Mouse (Mus musculus): ENCODE results near the gene 0610009B22Rik. TPM values are rescaled to one million over a fixed set of nuclear protein-coding genes. Genes with fewer than 3 reads are reported as not detected.
"Not testable (repeated sequence)": the region's sequence is repeated elsewhere in the genome, so short reads cannot be mapped to it uniquely, and the experiment has no call there.

Gene 0610009B22Rik
- 44.6 and 59.5 TPM in 2 replicates for polyA plus RNA-seq (2012; rRNA removed)

DNA sequence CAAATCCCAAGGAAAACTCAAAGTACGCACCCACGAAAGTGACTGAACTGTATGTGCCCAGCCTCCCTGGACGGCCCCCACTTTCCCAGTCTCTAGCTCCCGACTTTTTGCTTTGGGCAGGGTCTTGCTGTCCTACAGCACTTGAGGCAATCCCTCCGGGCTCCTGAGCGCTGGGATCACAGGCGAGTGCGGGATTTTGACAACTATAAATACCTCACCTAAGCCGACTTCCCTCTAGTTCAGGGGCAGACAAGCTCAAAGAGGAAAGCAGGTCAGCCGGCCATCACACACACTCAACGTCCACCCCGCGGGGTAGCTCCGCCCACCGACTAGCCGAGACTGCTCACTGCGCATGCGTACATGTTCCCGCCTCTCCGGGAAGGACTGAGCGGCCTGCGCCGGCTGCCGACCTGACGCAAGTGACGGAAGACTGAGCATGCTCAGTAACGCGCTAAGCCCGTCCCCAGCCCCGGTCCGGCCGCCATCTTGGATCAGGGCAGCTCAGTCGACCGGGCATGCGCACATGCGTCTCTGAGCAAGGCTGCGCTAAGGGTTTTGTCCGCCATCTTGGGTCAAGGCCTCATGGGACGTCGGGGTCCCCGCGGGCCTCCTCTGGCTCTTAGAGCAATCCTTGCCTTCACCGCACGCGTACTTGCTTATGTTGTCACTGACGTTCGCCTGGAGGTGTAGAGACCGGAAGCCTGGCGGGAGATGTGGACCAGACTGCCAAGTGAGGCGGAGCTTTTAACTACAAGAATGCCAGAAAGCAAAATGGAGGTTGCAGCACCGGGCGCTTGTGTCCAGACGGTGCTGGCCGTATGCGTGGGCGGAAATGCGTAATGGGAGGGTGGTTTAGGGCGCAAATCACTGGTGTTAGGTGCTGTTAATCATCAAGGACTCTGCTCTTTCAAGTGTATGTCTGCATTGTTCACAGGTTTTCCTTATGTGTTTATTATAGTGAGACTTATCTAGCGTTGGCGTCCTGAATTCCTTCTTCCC, at the start of gene 0610009B22Rik:
TSS of gene 0610009B22Rik (minus strand) at position 545 of the 999 bp plus-strand sequence.
- TF ChIP-seq POLR2A (IDR thresholded peaks at IDR 0.05; ENCODE audit: borderline replicate concordance, extremely low read depth, insufficient read depth, insufficient read length, poor library complexity, severe bottlenecking) (peak; percentile 80; the same call in 1 of the 2 replicates), CTCF (IDR thresholded peaks at IDR 0.05; ENCODE audit: borderline replicate concordance, extremely low read depth, insufficient read depth, insufficient read length) (no peak)
- DNase-seq (ENCODE audit: low read depth): peak; percentile 100

DNA sequence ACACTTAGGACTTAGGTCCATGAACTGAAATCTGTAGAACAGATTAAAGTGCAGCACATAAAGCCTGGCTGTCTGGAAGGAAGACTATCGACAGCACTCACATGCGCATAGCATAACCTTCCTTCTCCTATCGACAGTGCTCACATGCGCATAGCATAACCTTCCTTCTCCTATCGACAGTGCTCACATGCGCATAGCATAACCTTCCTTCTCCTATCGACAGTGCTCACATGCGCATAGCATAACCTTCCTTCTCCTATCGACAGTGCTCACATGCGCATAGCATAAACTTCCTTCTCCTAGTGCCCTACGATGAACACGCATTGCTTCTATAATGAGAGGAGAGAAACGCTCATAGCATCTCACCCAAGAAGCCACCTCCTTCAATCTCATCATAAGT, 45.5 kb upstream of the 0610009B22Rik start:
- not testable (repeated sequence) for DNase-seq (ENCODE audit: low read depth)

DNA sequence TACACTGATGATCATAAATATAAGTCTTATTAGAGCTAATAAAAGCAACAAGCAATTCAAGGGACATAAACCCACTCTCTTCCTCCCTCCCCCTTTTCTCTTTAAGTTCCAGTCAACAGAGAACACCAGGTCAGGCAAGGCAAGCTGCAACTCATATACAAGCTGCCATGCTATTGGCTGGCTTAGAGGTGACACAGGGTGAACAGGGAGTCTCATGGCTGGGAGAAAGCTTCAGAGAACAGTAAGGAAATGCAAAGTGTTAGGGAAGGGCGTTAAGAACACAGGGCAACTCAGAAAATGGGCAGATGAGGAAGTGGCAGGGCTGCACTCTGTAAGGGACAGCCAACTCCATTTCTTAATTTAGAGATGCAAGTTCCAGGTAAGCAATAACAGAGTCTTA, 44.2 kb upstream of the 0610009B22Rik start:
- DNase-seq (ENCODE audit: low read depth): no peak
- TF ChIP-seq POLR2A (IDR thresholded peaks at IDR 0.05; ENCODE audit: borderline replicate concordance, extremely low read depth, insufficient read depth, insufficient read length, poor library complexity, severe bottlenecking) (no peak), CTCF (IDR thresholded peaks at IDR 0.05; ENCODE audit: borderline replicate concordance, extremely low read depth, insufficient read depth, insufficient read length) (no peak)

DNA sequence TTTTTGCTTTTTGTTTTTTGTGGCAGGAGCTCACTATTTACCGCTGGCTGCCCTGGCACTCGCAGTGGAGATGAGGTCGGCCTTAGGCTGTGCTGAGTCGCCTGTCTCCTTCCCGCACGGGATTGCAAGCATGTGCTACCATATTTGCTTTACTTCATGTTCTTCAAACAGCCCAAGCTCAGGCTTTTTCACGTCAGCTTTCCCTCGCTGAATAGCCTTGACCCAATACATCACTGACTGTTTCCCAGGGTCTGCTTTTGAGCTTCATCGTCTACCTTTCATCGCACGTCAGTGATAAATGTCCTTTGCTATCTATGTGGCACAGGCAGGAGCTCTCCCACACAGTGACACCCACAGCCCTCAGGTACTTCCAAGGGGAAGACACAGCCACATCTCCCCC, 32.4 kb upstream of the 0610009B22Rik start:
- DNase-seq (ENCODE audit: low read depth): no peak
- TF ChIP-seq POLR2A (IDR thresholded peaks at IDR 0.05; ENCODE audit: borderline replicate concordance, extremely low read depth, insufficient read depth, insufficient read length, poor library complexity, severe bottlenecking) (no peak), CTCF (IDR thresholded peaks at IDR 0.05; ENCODE audit: borderline replicate concordance, extremely low read depth, insufficient read depth, insufficient read length) (no peak)

DNA sequence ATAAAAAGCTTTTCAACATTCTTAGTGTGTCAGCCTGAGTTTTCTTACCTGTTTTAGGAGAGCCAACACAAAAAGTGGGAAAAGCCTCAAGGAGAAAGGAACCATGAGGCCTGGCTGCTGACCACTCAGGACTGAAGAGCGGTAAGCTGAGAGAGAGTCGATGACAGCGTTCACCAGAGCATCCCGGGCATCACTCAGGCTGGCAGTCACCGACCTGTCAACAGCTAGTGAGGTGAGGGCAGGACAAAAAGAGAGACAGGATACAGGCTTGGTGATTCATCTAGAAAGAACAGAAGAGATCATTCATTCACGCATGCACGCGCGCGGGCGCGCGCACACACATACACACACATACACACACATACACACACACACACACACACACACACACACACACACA, 18.4 kb upstream of the 0610009B22Rik start:
- TF ChIP-seq CTCF (IDR thresholded peaks at IDR 0.05; ENCODE audit: borderline replicate concordance, extremely low read depth, insufficient read depth, insufficient read length) (no peak), POLR2A (IDR thresholded peaks at IDR 0.05; ENCODE audit: borderline replicate concordance, extremely low read depth, insufficient read depth, insufficient read length, poor library complexity, severe bottlenecking) (no peak)
- no peak for DNase-seq (ENCODE audit: low read depth)

DNA sequence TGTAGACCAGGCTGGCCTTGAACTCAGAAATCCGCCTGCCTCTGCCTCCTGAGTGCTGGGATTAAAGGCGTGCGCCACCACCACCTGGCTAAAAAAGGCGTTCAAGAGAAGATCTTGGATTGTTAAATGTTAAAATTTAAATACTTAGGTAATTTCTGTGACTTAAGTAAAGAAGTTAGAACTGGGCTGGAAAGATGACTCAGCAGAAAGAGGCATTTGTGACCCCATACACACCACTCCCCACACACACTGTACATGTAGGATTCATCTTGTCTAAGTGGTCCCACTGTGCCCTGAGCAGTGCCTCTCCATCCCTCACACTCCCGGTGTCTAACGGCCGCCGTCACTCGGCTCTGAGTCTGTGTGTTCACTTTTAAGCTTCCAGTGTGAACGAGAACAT, 17.8 kb upstream of the 0610009B22Rik start:
- no peak for DNase-seq (ENCODE audit: low read depth)
- TF ChIP-seq POLR2A (IDR thresholded peaks at IDR 0.05; ENCODE audit: borderline replicate concordance, extremely low read depth, insufficient read depth, insufficient read length, poor library complexity, severe bottlenecking) (no peak), CTCF (IDR thresholded peaks at IDR 0.05; ENCODE audit: borderline replicate concordance, extremely low read depth, insufficient read depth, insufficient read length) (no peak)

DNA sequence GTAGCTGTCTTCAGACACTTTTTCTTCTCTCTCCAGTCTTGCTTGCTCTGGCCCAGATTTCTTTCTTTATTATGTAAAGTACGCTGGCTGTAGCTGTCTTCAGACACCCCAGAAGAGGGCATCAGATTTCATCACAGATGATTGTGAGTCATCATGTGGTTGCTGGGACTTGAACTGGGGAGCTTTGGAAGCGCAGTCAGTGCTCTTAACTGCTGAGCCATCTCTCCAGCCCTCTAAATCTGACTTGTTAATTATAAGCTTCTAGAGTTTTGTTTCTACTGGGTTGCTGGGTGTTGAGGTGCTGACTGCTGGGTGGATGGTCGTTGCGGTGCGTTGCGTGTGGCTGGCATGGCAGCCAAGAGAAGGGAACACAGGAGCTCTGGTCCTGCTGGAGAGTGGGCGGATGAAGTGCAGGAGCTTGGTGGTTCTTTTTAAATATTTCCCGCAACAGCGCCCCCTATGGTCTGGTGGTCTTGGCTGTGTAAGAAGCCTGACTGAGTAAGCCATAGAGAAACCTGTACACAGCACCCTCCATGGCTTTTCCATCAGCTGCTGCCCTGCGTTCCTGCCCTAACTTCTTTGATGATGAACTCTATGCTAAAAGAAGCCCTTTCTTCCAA, 14.8 kb upstream of the 0610009B22Rik start:
- peak; percentile 7 for DNase-seq (ENCODE audit: low read depth)
- TF ChIP-seq CTCF (IDR thresholded peaks at IDR 0.05; ENCODE audit: borderline replicate concordance, extremely low read depth, insufficient read depth, insufficient read length) (peak; percentile 32; the same call in 1 of the 2 replicates), POLR2A (IDR thresholded peaks at IDR 0.05; ENCODE audit: borderline replicate concordance, extremely low read depth, insufficient read depth, insufficient read length, poor library complexity, severe bottlenecking) (no peak)

DNA sequence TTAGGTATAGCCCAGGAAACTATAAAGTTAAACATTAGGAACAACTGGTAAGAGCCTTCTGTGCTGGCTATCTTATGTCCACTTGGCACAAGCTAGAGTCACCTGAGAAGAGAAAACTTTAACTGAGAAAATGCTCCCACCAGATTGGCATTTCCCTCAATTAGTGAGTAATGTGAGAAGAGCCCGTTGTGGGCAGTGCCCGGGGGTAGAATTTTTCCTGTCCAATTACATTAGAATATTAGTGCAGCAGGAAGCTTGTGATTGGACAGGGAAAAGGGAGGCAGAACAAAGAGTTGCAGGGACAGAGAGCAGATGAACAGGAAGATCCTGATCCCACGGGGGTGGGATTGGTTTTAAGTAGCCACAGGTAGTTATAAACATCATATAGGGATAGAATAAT, 14.2 kb upstream of the 0610009B22Rik start:
- DNase-seq (ENCODE audit: low read depth): no peak
- TF ChIP-seq CTCF (IDR thresholded peaks at IDR 0.05; ENCODE audit: borderline replicate concordance, extremely low read depth, insufficient read depth, insufficient read length) (no peak), POLR2A (IDR thresholded peaks at IDR 0.05; ENCODE audit: borderline replicate concordance, extremely low read depth, insufficient read depth, insufficient read length, poor library complexity, severe bottlenecking) (no peak)

DNA sequence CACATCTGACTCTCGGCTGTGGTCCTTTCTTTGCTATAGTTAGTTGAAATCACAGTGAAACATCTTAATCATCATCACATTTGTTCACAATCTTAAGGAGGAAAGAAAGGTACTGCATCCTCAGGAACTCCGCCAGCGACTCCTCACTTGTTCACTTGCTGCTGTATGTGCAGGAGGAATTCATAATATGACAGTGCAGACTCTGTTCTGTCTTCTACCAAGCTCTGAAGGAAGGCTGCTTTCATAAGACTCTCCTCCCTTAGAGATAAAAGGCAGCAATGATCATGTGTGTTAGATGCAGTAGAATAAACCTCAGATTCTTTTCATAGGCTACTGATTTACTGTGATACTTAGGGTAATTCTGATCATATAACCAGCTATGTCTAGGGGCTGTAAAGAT, 6.3 kb upstream of the 0610009B22Rik start:
- no peak for DNase-seq (ENCODE audit: low read depth)
- TF ChIP-seq POLR2A (IDR thresholded peaks at IDR 0.05; ENCODE audit: borderline replicate concordance, extremely low read depth, insufficient read depth, insufficient read length, poor library complexity, severe bottlenecking) (no peak), CTCF (IDR thresholded peaks at IDR 0.05; ENCODE audit: borderline replicate concordance, extremely low read depth, insufficient read depth, insufficient read length) (no peak)

DNA sequence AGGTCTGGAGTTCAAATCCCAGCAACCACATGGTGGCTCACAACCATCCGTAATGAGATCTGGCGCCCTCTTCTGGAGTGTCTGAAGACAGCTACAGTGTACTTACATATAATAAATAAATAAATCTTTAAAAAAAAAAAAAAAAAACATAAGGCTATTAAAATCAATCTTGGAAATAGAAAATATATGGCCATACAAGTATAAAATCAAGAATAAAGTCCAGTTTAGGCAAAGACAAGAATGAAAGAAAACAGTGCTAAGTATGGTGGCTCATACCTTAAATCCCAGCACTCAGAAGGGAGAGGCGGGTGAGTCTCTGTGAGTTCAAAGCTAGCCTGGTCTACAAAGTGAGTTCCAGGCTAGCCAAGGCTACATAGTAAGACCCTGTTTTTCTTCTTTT, 1.9 kb upstream of the 0610009B22Rik start:
- not testable (repeated sequence) for DNase-seq (ENCODE audit: low read depth)

DNA sequence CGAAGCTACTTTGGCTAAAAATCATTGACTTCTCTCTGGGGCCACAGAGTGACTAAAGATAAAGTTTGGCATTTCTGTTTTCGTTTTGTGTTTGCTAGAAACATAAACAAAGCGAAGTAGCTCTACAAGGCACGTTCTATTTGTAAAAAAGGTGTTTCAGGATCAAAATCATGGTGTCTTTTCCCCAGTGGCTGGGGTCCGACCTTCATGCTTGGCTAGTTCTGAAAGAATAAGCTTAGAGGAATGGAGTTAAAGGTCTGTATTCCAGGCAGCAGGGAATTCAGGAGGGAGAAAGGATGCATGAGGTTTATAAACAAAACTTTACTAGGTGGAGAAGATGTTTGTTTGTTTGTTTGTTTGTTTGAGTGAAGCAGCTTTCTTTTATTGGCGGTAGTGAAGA, 669 bp upstream of the 0610009B22Rik start:
- no peak for TF ChIP-seq CTCF (IDR thresholded peaks at IDR 0.05; ENCODE audit: borderline replicate concordance, extremely low read depth, insufficient read depth, insufficient read length)
- TF ChIP-seq POLR2A (IDR thresholded peaks at IDR 0.05; ENCODE audit: borderline replicate concordance, extremely low read depth, insufficient read depth, insufficient read length, poor library complexity, severe bottlenecking): no peak
- no peak for DNase-seq (ENCODE audit: low read depth)

DNA sequence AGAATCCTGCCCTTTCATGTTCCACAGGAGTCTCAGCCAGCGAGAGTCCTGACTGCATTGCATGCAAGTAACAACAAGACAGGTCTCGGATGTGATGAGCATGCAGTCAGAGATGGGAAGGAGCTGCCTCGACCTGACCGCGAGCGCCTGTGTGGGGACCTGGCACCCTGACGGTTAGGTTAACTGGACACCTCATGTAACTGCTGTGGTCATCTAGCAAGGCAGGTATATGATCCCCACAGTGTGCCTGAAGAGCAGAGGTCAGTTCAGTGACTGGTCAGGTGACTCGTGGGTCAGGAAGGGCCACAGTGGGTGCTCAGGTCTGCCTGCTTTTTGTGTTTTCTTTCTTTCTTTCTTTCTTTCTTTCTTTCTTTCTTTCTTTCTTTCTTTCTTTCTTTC, 6.7 kb downstream of the 0610009B22Rik start:
- TF ChIP-seq CTCF (IDR thresholded peaks at IDR 0.05; ENCODE audit: borderline replicate concordance, extremely low read depth, insufficient read depth, insufficient read length): no peak
- no peak for TF ChIP-seq POLR2A (IDR thresholded peaks at IDR 0.05; ENCODE audit: borderline replicate concordance, extremely low read depth, insufficient read depth, insufficient read length, poor library complexity, severe bottlenecking)
- no peak for DNase-seq (ENCODE audit: low read depth)

Measured in brain, embryonic 14.5 days (tissue).